Mouse (Mus musculus): ENCODE results near the gene Mroh3. TPM values are rescaled to one million over a fixed set of nuclear protein-coding genes. Genes with fewer than 3 reads are reported as not detected.

Gene Mroh3
- total RNA-seq, 2 experiments from 2014 or later, result not detected

DNA sequence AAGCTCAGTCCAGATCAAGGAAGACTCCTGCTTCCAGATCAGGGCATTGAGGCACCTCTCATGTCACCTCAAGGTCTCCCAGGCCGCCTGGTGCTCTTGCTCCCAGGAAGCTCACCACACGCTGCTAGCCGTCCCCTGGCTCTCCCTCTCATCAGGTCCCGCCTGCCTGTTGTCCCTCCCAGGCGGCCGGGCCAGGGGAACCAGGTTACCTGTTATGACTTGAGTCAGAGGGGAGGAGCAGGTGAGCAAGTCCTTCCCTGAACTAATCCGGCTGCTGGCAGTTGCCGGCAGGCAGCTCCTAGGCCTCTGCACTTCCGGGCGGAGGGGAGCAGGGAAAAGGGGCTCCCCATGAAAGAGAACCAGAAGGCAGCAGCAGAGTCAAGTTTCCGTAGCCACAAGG lies 17.6 kb upstream of the Mroh3 start:
- DNase-seq, result no peak
- intact Hi-C loops (cut with DNase I), result no loop called here

GRCm38 (mm10) chr1:136229040-136229373 lies 16.4 kb upstream of the Mroh3 start:
- no peak for DNase-seq
- intact Hi-C loops (cut with DNase I), result no loop called here

DNA sequence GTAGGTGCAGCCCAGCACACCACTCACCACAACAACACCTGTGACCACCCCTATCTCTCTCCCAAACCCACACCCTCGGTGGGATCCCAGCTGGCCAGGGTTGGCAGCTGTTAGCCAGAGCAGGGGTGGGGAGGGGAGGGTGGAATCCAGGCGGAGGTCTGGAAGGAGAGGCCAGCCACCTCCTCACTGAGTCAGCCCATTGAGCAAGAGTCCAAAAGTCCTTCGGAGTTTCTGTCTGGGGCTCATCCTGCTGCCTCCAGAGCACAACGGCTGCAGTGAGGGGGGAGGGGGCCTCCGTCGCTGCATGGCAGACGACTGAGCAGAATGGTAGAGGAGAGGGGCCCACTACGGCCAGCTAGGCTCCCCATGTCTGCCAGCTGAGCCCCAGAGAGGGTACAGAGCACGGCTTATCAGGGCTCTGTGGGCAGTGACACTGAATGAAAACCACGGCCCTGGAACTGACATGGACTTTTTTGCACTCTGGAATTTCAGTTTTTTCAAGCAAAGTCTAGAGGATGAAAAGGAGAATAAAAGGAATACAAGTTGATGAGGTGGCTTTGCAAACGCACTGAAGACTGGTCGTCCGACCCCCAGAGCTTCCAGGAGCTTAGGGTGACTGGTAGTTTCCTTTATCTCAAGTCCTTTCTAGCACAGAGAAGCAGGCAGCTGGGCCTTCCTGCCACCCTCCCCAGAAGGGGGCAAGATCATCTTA lies 15.9 kb upstream of the Mroh3 start:
- peak in 1 of 2 experiments; percentile 19 for DNase-seq
- intact Hi-C loops (cut with DNase I), result no loop called here

GRCm38 (mm10) chr1:136227870-136228269 lies 15.2 kb upstream of the Mroh3 start:
- peak; percentile 10 to 22 for DNase-seq
- intact Hi-C loops (cut with DNase I), result no loop called here

DNA sequence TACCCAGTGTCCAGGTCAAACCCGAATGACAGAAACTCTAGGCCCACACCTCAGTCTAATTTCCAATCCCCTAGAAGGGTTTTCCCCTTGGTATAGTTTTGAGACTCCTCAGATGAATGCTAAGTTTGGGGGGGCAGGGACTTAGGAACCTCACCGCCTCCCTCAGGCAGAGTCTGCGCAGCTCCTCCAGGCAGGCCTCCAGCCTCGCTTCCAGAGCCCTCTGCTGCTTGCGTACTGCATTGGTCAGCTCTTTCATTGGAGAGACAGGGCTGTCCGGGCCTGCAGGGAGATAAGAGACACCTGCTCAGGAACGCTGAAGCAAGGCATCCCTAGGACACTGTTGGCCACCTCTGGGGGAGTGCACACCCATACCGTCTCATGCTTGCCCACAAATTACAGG lies 14.0 kb upstream of the Mroh3 start:
- DNase-seq, result no peak
- intact Hi-C loops (cut with DNase I), result no loop called here

DNA sequence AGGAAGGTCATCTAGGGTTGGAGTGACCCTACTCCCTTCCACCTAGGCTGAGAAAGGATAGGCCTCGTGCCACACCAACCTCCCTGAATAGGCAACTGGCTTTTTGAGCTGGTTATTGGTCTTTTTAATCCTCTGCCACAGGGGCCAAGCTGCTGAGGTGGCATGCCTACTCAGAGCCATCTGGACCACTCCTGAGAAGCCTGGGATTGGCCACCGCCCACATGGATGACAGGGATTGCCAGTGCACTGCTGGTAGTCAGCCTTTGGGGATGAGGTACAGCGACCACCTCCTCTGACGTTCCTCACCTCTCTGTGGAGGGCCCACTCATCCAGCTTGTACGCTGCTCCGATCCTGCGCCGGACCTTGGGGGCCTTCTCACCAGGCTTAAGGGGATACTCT lies 13.2 kb upstream of the Mroh3 start:
- intact Hi-C loops (cut with DNase I), result no loop called here
- DNase-seq, result no peak

GRCm38 (mm10) chr1:136223758-136224342 lies 11.2 kb upstream of the Mroh3 start:
- intact Hi-C loops (cut with DNase I), result no loop called here
- no peak for DNase-seq

- no peak for DNase-seq
- intact Hi-C loops (cut with DNase I), result no loop called here
These were observed 9.8 kb upstream of the Mroh3 start for GRCm38 (mm10) chr1:136222386-136222785.

DNA sequence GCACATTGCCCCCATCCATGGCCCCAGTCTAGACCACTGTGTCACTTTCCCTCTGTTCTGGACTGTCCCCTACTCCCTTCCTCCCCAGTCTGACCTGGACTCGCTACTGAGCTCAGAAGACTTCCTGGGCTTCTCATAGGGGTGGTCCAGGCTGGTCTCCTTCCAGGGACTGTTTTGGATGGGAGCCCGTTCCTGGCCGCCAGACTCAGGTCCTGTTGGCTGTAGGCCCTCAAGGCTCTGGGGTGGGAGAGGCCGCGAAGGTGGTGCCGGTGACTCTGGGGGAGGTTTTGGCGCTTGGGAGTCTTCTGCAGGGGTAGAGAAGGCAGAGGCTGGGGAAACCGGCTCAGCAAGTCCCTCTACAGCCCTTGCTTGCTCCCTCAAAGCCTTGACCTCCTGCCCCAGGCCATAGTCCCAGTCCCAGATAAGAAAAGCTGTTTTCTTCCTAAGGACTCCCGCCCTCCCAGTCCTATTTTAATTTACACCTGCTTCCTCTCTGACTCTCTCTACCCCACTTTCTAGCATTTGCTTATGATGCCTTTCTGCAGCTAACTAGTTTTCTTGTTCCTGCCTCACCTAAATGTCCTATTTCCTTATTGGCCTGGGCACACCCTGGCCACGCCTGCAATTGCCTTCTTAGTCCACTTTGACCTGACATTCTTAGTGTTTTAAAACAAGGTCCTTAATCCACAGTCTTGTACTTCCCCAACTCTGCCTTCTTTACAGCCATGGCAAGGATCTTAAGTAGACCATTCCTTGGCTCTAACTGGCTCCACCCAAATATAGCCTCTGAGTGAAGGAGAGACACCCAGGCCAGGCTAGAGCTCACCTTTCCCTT lies 7.6 kb upstream of the Mroh3 start:
- no peak for DNase-seq
- intact Hi-C loops (cut with DNase I), result no loop called here

DNA sequence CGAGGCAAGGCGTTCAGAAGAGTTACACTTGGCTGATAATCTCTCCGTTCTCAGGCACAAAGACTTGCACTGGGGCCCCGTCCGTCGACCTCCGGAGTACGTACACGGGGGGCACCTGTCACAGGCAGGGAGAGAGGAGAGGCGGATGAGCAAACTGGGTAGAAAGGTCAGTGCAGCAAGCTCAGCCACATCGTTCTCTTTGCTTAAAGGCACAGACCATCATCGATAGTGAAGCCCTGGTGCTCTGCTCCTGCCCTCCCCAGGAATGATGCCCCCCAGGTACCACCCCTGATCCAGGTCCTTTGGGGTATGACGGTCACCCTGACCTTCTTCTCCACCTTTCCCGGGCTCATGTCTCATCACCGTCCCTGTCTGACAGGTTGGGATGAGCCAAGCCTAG lies 1.7 kb upstream of the Mroh3 start:
- intact Hi-C loops (cut with DNase I), result loop anchor here (10.0 kb wide), 1 partner anchor 100 kb away; no protein-coding TSS in a partner anchor
- DNase-seq, result no peak

GRCm38 (mm10) chr1:136190033-136190432 lies 22.6 kb downstream of the Mroh3 start:
- intact Hi-C loops (cut with DNase I), result no loop called here
- DNase-seq, result no peak

DNA sequence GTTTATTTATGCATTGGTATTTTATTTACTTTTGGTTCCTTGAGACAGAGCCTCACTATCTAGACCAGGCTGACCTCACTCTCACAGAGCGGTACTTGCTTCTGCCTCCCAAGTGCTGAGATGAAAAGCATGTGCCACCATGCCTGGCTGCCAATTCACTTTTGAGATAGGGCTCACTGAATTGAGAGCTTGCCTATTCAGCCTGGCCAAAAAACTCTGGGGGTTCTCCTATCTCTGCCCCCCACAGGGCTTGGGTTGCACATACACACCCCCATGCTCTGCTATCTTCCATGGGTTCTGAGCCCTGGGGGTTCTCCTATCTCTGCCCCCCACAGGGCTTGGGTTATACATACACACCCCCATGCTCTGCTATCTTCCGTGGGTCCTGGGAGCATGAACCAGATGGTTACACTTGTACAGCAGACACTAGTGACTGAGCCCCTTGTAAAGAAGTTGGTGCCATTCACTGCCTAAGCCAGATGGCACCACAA lies 33.1 kb downstream of the Mroh3 start:
- intact Hi-C loops (cut with DNase I), result no loop called here
- DNase-seq, result peak in 1 of 2 experiments; percentile 37

DNA sequence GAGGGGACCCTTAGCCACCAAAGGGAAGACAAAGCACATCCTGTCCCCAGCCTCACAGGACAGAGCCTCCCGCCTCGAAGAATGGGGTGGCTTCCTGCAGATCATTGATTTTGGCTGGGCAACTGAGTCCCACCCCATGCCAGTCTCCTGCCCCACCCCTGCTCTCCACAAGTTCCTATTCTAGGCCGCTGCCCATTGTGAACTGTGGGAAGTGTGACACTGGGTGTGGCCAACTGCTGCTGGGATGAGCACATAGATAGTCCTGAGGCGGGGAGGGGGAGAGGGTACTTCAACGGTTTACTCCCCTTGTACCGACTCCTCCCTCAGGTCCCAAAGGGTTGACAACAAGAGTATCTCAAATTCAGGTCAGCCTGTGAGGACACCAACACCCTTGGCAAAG lies 33.9 kb downstream of the Mroh3 start:
- intact Hi-C loops (cut with DNase I), result no loop called here
- DNase-seq, result no peak

GRCm38 (mm10) chr1:136177085-136177484 lies 35.5 kb downstream of the Mroh3 start:
- no peak for DNase-seq
- intact Hi-C loops (cut with DNase I), result no loop called here

DNA sequence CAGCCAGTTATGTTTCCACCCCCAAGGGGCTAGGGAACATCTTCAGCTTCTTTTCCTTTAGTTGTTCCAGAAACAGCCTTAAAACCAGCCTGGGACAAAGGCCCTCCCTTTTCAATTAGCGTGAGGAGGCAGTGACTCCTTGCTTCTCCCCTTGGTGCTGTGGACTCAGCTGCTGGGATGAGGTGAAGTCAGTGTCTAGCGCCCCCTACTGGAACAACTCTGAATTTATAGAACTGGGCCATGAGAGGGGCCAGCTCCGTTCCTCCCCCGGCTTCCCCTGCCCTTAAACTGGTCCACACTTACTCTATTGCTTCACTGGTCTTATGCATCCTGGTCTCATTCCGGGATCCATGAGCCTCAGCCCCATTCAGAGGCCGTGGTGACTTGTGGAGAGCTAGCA lies 37.4 kb downstream of the Mroh3 start:
- peak; percentile 27 to 64 for DNase-seq
- intact Hi-C loops (cut with DNase I), result no loop called here

- DNase-seq, result peak in 1 of 2 experiments; percentile 12
- intact Hi-C loops (cut with DNase I), result no loop called here
These were observed 38.5 kb downstream of the Mroh3 start for GRCm38 (mm10) chr1:136174101-136174606.

GRCm38 (mm10) chr1:136172696-136173095 lies 39.9 kb downstream of the Mroh3 start:
- DNase-seq, result no peak
- intact Hi-C loops (cut with DNase I), result no loop called here

GRCm38 (mm10) chr1:136170109-136170508 lies 42.5 kb downstream of the Mroh3 start:
- intact Hi-C loops (cut with DNase I), result loop anchor here (1.0 to 2.0 kb wide), 3 partner anchors 42 to 351 kb away; partner anchors contain the start of gene Mroh3
- peak; percentile 83 to 86 for DNase-seq

- intact Hi-C loops (cut with DNase I), result loop anchor here (2.0 kb wide), 2 partner anchors 51 to 107 kb away; no protein-coding TSS in a partner anchor
- DNase-seq, result peak; percentile 52 to 58
These were observed 45.0 kb downstream of the Mroh3 start for GRCm38 (mm10) chr1:136167657-136168056.

GRCm38 (mm10) chr1:136165436-136165835 lies 47.2 kb downstream of the Mroh3 start:
- intact Hi-C loops (cut with DNase I), result no loop called here
- no peak for DNase-seq

DNA sequence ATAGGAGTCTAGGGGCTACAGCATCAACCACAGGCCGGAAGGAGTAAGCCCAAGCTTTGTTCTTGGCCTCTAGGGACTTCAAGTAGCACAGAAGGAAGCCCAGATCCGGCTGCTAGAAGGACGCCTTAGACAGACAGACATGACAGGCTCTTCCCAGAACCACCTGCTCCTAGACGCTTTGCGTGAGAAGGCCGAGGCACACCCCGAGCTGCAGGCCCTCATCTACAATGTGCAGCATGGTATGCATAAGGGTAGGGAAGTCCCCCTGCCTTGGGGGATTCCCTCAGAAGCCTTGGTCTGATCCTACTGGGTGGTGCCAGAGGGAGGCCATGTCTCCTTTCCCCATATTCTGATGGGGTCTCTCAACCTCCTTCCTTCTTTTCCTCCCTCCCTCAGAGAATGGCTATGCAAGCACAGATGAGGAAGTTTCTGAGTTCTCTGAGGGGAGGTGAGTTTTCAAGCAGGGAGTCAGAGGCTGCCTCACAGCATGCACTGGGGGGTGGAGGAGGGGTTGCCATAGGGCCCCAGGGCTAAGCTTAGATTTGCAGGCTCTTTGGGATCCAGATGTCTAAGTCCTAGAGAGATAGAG lies 51.2 kb downstream of the Mroh3 start:
- DNase-seq, result no peak
- intact Hi-C loops (cut with DNase I), result no loop called here
